Mouse (Mus musculus) testis, adult 2 months (tissue): ENCODE data around the gene Ccdc8.
A peak's percentile ranks its signal among the peaks of the same experiment; 100 is the strongest.

ENCODE experiments used
- CTCF ChIP-seq: fragments of 200-500 bp; IDR thresholded peaks from 2 replicates; pipeline ENCODE4 v1.5.1; 2012; ENCODE audit warnings: low read depth, mild to moderate bottlenecking, inconsistent platforms, low read length, moderate library complexity; ENCODE audit not compliant: control insufficient read depth, insufficient read depth, insufficient replicate concordance
- POLR2A ChIP-seq: fragments of 200-500 bp; IDR thresholded peaks from 2 replicates; pipeline ENCODE4 v1.6.1; 2012; ENCODE audit warnings: low read depth, mild to moderate bottlenecking, inconsistent platforms, low read length, moderate library complexity; ENCODE audit not compliant: control insufficient read depth

DNA sequence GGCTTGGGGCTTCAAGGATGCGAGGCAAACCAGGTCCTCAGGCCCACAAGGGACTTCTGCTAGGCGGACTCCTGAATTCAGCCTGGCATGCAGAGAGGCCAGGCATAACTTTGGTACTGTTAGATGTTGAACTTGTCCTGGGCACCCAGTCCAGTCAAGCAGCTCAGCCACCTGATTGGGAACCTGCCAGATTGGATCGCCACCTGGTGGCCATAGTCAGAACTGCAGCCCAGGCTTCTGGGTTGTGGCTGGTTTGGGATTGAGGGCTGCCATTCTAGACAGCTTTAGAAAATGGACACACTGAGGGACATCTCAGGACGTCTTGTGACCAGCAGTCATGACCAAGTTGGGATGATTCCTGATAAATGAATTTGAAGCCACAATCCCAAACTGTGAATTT is 7.1 kb downstream of the Ccdc8 start:
- TF ChIP-seq POLR2A (no peak), CTCF (peak; percentile 95)
